Mouse (Mus musculus) layer of hippocampus, adult 11-12 months (tissue): Measurements from ENCODE around the gene Tcl1b2.
"Not testable (repeated sequence)": the region's sequence is repeated elsewhere in the genome, so short reads cannot be mapped to it uniquely, and the experiment has no call there.

Experiments
- DNase-seq: peaks from one replicate; pipeline ENCODE4 v3.0.0; 2022; ENCODE audit warnings: low spot score

Gene Tcl1b2

DNA sequence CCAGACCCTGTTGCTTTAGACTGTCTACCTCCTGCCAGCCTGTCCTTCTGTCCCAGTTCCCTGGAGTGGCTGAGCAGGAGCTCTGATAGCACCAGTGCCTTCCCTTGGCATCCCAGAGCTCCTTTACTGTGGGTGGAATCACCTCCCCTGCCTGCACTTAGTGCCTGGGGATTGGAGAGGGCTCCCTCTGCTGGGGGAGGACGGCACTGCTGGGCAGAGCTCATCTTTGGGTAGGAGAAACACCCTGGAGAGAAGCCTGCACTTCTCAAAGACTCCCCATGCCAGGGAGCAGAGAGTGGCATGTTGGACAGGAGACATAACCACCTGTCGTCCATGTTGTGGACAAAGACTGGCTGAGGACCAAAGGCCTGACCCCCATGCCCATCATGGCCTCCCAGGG, 28.5 kb downstream of the Tcl1b2 start:
- peak; percentile 47 for DNase-seq

GRCm38 (mm10) chr12:105176044-105176443, 30.2 kb downstream of the Tcl1b2 start, which contains the start of gene Tcl1b5:
Gene Tcl1b5 (plus strand): TSS chr12:105176344.
- not testable (repeated sequence) for DNase-seq

- not testable (repeated sequence) for DNase-seq
Measured at GRCm38 (mm10) chr12:105181040-105181644, 35.3 kb downstream of the Tcl1b2 start.

GRCm38 (mm10) chr12:105188980-105189379, 43.2 kb downstream of the Tcl1b2 start:
- DNase-seq = peak; percentile 12

DNA sequence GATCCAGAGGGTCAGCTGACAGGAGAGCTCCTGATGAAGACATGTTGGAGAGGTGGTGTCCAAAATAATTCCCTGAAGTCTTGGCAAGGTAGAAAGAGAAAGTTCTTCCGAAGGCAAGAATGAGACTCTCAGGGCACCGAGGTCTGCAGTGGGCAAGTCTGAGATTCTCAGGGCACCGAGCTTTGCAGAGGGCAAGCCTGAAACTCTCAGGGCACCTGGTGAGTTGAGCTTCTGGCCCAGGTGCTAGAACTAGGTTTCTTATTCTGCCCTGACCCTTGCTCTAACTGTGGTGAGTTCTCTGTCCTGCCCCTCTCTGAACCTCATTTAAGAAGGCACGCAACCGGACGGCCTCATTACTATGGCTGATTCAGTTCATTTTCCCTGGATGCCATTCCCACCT, 44.9 kb downstream of the Tcl1b2 start, which contains the start of gene Tcl1b3:
Gene Tcl1b3, plus strand, starts transcription at position 301 of the 400 bp plus-strand sequence.
- DNase-seq = not testable (repeated sequence)

- not testable (repeated sequence) for DNase-seq
Measured at GRCm38 (mm10) chr12:105199684-105200497, 54.1 kb downstream of the Tcl1b2 start.

DNA sequence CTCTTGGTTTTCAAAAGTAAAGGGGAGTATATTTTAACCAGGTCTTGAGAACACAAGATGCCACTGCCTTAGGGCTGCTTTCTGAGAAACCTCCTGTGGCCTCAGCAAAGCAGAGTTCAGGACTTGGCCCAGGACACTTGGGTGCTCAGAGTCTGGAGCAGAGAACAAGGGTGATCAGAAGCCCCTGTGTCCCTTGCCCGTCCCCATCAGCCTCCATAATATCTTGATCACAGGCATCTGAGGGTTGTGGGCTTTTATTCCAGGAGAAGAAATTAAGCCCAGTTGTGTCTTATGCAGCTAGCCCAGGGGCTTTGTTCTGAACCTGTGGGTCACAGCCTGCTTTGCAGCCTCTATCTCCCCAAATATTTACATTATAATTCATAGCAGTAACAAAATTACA, 55.8 kb downstream of the Tcl1b2 start, which contains the start of gene Tcl1b4:
Gene Tcl1b4, plus strand, starts transcription at position 301 of the 400 bp plus-strand sequence.
- DNase-seq = not testable (repeated sequence)
